Mouse (Mus musculus) megakaryocyte, embryonic 14.5 days (primary cell): ENCODE results near the gene Nrip1.

Source experiments
- FLI1 ChIP-seq: IDR thresholded peaks from 2 replicates; pipeline ENCODE4 v1.6.1; 2012; ENCODE audit warnings: low read length, inconsistent platforms, mixed read lengths
- GATA1 ChIP-seq: IDR thresholded peaks from 3 replicates; pipeline ENCODE4 v1.6.1; 2012; ENCODE audit warnings: mixed read lengths, low read length, inconsistent platforms, borderline replicate concordance

DNA sequence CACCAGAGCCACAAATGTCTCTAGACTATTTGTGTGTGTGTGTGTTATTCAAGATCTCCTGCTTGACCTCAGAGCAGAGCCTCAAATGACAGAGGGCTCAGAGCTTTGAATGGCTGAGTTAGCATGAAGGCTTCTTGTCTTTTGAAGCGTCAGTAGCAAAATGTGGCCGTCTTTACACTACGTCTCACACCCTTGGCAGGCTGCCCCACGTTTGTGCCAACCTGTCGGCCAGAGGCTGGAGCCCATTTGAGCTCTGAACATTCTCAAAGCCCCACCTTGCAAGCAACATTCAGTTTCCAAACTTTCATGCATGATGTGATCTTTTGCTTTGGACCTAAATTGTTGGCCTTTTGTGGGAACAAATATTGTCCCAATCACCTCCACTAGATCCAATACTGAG lies 40.9 kb upstream of the Nrip1 start:
- TF ChIP-seq GATA1: no peak
- TF ChIP-seq FLI1: no peak
